Mouse (Mus musculus) G1E (cell line): Measurements from ENCODE around the gene Fiz1.

Source experiments
- CTCF ChIP-seq: IDR thresholded peaks from 2 replicates; pipeline ENCODE4 v1.5.1; 2012; ENCODE audit warnings: low read depth, low read length, inconsistent platforms, mixed read lengths
- GATA1 ChIP-seq: IDR thresholded peaks from 2 replicates; pipeline ENCODE4 v1.6.1; 2012; ENCODE audit warnings: borderline replicate concordance, low read length, inconsistent platforms, mixed read lengths
- GATA2 ChIP-seq: IDR thresholded peaks from 2 replicates; pipeline ENCODE4 v1.6.1; 2012; ENCODE audit warnings: low read depth, low read length, inconsistent platforms, borderline replicate concordance
- TAL1 ChIP-seq: conservative IDR thresholded peaks from 2 replicates; pipeline ENCODE4 v1.6.1; 2012; ENCODE audit warnings: low read depth, low read length, inconsistent platforms, mixed read lengths

DNA sequence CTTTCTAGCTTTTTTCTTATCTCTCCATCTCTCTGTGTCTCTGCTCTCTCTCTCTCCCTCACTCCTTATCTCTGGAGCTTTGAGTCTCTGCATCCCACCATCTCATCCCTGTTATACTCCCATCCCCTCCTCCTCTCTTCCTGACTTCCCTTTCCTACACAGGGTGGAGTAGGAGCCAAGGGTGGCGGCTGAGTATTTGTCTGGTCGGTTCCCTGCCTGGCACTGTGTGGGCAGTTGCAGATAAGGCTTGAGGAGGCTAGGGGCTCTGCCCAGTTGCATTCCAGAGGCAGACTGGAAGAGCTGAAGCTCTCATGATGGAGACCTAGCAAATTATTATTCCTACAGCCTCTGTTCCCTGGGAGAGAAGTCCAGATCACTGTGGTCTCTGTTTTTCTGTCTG is 26.2 kb downstream of the Fiz1 start:
- TF ChIP-seq GATA2 = no peak
- no peak for TF ChIP-seq CTCF
- no peak for TF ChIP-seq TAL1
- TF ChIP-seq GATA1 = no peak
